Mouse (Mus musculus) spleen, adult 2 months (tissue): ENCODE results near the gene Cflar. TPM values are rescaled to one million over a fixed set of nuclear protein-coding genes. Genes with fewer than 3 reads are reported as not detected.

ENCODE experiments used
- DNase-seq, 2 experiments: peaks; one replicate each; pipeline versions ENCODE4 v3.0.0 to v3.0.0-alpha.2; 2012 to 2021; ENCODE audit warnings: low spot score in 2 of 2, low read depth in 1 of 2
- H3K27ac ChIP-seq: fragments of 200-500 bp; 2 replicates; pipeline ENCODE4 v1.5.1; 2012; ENCODE audit warnings: low read length, inconsistent platforms; ENCODE audit not compliant: insufficient read depth
- H3K27me3 ChIP-seq: fragments of 200-500 bp; 2 replicates; pipeline ENCODE4 v1.6.1; 2012; ENCODE audit warnings: mild to moderate bottlenecking, moderate library complexity, low read length, inconsistent platforms; ENCODE audit not compliant: control insufficient read depth, insufficient read depth
- H3K36me3 ChIP-seq: fragments of 200-500 bp; 2 replicates; pipeline ENCODE4 v1.6.1; 2012; ENCODE audit warnings: mild to moderate bottlenecking, low read length, inconsistent platforms; ENCODE audit not compliant: control insufficient read depth, insufficient read depth
- H3K4me1 ChIP-seq: fragments of 200-500 bp; 2 replicates; pipeline ENCODE4 v1.6.1; 2011; ENCODE audit warnings: inconsistent platforms; ENCODE audit not compliant: control insufficient read depth, insufficient read depth, insufficient read length
- H3K4me3 ChIP-seq: fragments of 200-500 bp; 2 replicates; pipeline ENCODE4 v1.5.1; 2011; ENCODE audit warnings: mild to moderate bottlenecking, inconsistent platforms; ENCODE audit not compliant: insufficient read depth, insufficient read length; ENCODE audit errors: extremely low read depth
- CTCF ChIP-seq: fragments of 200-500 bp; IDR thresholded peaks from 2 replicates; pipeline ENCODE4 v1.5.1; 2011; ENCODE audit warnings: mild to moderate bottlenecking, inconsistent platforms; ENCODE audit not compliant: insufficient read depth, insufficient read length, insufficient replicate concordance; ENCODE audit errors: extremely low read depth
- POLR2A ChIP-seq: fragments of 200-500 bp; IDR thresholded peaks from 2 replicates; pipeline ENCODE4 v1.6.1; 2011; ENCODE audit warnings: low read depth, low read length, inconsistent platforms
- WGBS: fragments of 180-500 bp; shearing (Covaris S2); methylation state at CpG from one replicate; pipeline ENCODE4 v1.1.7; 2018; 5-methylcytosine and 5-hydroxymethylcytosine counted together
- polyA plus RNA-seq: library from polyadenylated mRNA; depleted of rRNA; stranded (reverse); fragments of >200 nt; gene quantifications from 2 replicates; pipeline ENCODE4 v1.2.3, GENCODE M21; 2012

Cflar gene
- polyA plus RNA-seq, 1 experiment = 33.2 TPM

GRCm38 (mm10) chr1:58777583-58777982 is 66.3 kb downstream of the Cflar start:
- no peaks in the 10 kb centered on the region for H3K36me3 ChIP-seq
- no peak overlapping the region for H3K27ac ChIP-seq
- TF ChIP-seq CTCF (no peak), POLR2A (no peak)
- WGBS = 90% methylated on average over 1 of the region's 1 CpGs
- no peak for DNase-seq
- H3K4me1 ChIP-seq = peaks cover 13% of the 10 kb centered on the region
- no peaks in the 10 kb centered on the region for H3K27me3 ChIP-seq
- H3K4me3 ChIP-seq = no peak overlapping the region

GRCm38 (mm10) chr1:58778226-58778625 is 66.9 kb downstream of the Cflar start:
- TF ChIP-seq POLR2A (no peak), CTCF (no peak)
- H3K4me3 ChIP-seq = no peak overlapping the region
- DNase-seq = peak; percentile 33 to 49
- no peaks in the 10 kb centered on the region for H3K36me3 ChIP-seq
- H3K27me3 ChIP-seq = no peaks in the 10 kb centered on the region
- H3K27ac ChIP-seq = no peak overlapping the region
- 22% methylated on average over 1 of the region's 1 CpGs for WGBS
- peaks cover 11% of the 10 kb centered on the region for H3K4me1 ChIP-seq

GRCm38 (mm10) chr1:58786276-58786675 is 75.0 kb downstream of the Cflar start:
- H3K27ac ChIP-seq = no peak overlapping the region
- H3K4me1 ChIP-seq = no peaks in the 10 kb centered on the region
- H3K4me3 ChIP-seq = no peak overlapping the region
- H3K27me3 ChIP-seq = no peaks in the 10 kb centered on the region
- H3K36me3 ChIP-seq = no peaks in the 10 kb centered on the region
- 88% methylated on average over 2 of the region's 2 CpGs for WGBS
- no peak for TF ChIP-seq CTCF
- TF ChIP-seq POLR2A = no peak
- DNase-seq = no peak

- H3K36me3 ChIP-seq = no peaks in the 10 kb centered on the region
- H3K27ac ChIP-seq = no peak overlapping the region
- no peak for DNase-seq
- TF ChIP-seq POLR2A = no peak
- TF ChIP-seq CTCF = no peak
- no peak overlapping the region for H3K4me3 ChIP-seq
- H3K27me3 ChIP-seq = no peaks in the 10 kb centered on the region
- WGBS = 97% methylated on average over 4 of the region's 4 CpGs
- no peaks in the 10 kb centered on the region for H3K4me1 ChIP-seq
Measured at GRCm38 (mm10) chr1:58788410-58788809, 77.1 kb downstream of the Cflar start.

- no peak for DNase-seq
- Histone ChIP-seq H3K27me3 (no peaks in the 10 kb centered on the region), H3K27ac (peak overlapping the region; percentile 93; the same call in 1 of the 2 replicates), H3K36me3 (peaks cover 7% of the 10 kb centered on the region; the same call in 1 of the 2 replicates), H3K4me3 (peak overlapping the region; percentile 89; the same call in 1 of the 2 replicates), H3K4me1 (no peaks in the 10 kb centered on the region)
- 57% methylated on average over 2 of the region's 2 CpGs for WGBS
- no peak for TF ChIP-seq CTCF
- no peak for TF ChIP-seq POLR2A
Measured at GRCm38 (mm10) chr1:58794705-58795104, 83.4 kb downstream of the Cflar start.

GRCm38 (mm10) chr1:58795291-58796058 is 84.2 kb downstream of the Cflar start, which contains the start of gene Casp8:
Casp8 (plus strand) TSS chr1:58795374.
- DNase-seq = peak in 1 of 2 experiments; percentile 40
- Histone ChIP-seq H3K36me3 (peaks cover 7% of the 10 kb centered on the region; the same call in 1 of the 2 replicates), H3K4me1 (no peaks in the 10 kb centered on the region), H3K27ac (peak within 1 kb of the TSS; percentile 93), H3K27me3 (no peaks in the 10 kb centered on the region), H3K4me3 (peak within 1 kb of the TSS; percentile 89)
- peak; percentile 24 for TF ChIP-seq POLR2A
- 0 out of 2 replicates have a peak, but pooled peaks have one; percentile 3 for TF ChIP-seq CTCF
- WGBS = under 1% methylated on average over 42 of the region's 42 CpGs

- WGBS = 0% methylated on average over 3 of the region's 3 CpGs
- peaks cover 7% of the 10 kb centered on the region; the same call in 1 of the 2 replicates for H3K36me3 ChIP-seq
- TF ChIP-seq CTCF = no peak
- TF ChIP-seq POLR2A = no peak
- no peak for DNase-seq
- no peaks in the 10 kb centered on the region for H3K27me3 ChIP-seq
- H3K4me1 ChIP-seq = no peaks in the 10 kb centered on the region
- H3K27ac ChIP-seq = peak overlapping the region; percentile 93
- H3K4me3 ChIP-seq = peak overlapping the region; percentile 89
Measured at GRCm38 (mm10) chr1:58796059-58796363, 84.7 kb downstream of the Cflar start.
